Mouse (Mus musculus) B cell, adult 2 months (primary cell): ENCODE results near the gene Olfr1513.
"Not testable (repeated sequence)": the region's sequence is repeated elsewhere in the genome, so short reads cannot be mapped to it uniquely, and the experiment has no call there.

Source experiments
- DNase-seq, 2 experiments: peaks; one replicate each; pipeline ENCODE4 v3.0.0; 2022

The Olfr1513 gene

GRCm38 (mm10) chr14:52306100-52306499 is 50.1 kb downstream of the Olfr1513 start:
- DNase-seq, result no peak

- DNase-seq, result peak; percentile 87
Observed at GRCm38 (mm10) chr14:52304644-52305271, 51.5 kb downstream of the Olfr1513 start, which contains the start of gene Mettl3. TSS of gene Mettl3 (minus strand) at chr14:52305128.

- DNase-seq, result not testable (repeated sequence)
Observed at GRCm38 (mm10) chr14:52303517-52303916, 52.7 kb downstream of the Olfr1513 start.
